Mouse (Mus musculus) CH12.LX (cell line): ENCODE data around the gene Fam160a1. TPM values are rescaled to one million over a fixed set of nuclear protein-coding genes. Genes with fewer than 3 reads are reported as not detected.

ENCODE experiments used
- DNase-seq: peaks from one replicate; pipeline ENCODE4 v3.0.0-alpha.2; 2013; ENCODE audit errors: extremely low read depth
- H3K27ac ChIP-seq: 2 replicates; pipeline ENCODE4 v1.5.1; 2012; ENCODE audit warnings: low read depth, mild to moderate bottlenecking, control low read depth, moderate library complexity; ENCODE audit not compliant: insufficient read depth
- H3K27me3 ChIP-seq: replicated peaks from 2 replicates; pipeline ENCODE3; 2012; ENCODE audit warnings: inconsistent platforms
- H3K36me3 ChIP-seq, 2 experiments: replicated peaks in 1 of 2; 2 replicates each; pipeline versions ENCODE3 to v1.6.1; 2012; ENCODE audit warnings: inconsistent platforms in 1 of 2, low read length in 1 of 2, mild to moderate bottlenecking in 1 of 2, mixed read lengths in 1 of 2, moderate library complexity in 1 of 2; ENCODE audit not compliant: control insufficient read depth in 1 of 2, insufficient read depth in 1 of 2
- H3K4me1 ChIP-seq, 2 experiments: 2 replicates each; pipeline ENCODE4 v1.6.1; 2012; ENCODE audit warnings: inconsistent platforms in 1 of 2, moderate library complexity in 1 of 2; ENCODE audit not compliant: insufficient read depth in 2 of 2, control insufficient read depth in 1 of 2
- H3K4me2 ChIP-seq: 2 replicates; pipeline ENCODE4 v1.6.1; 2012; ENCODE audit warnings: low read depth, mild to moderate bottlenecking, control low read depth; ENCODE audit not compliant: poor library complexity, insufficient read depth, severe bottlenecking
- H3K4me3 ChIP-seq, 3 experiments: fragments of 150-350 bp in 1 of 3; sonication (generic) in 1 of 3; replicated peaks in 1 of 3; 2 replicates each; pipeline versions ENCODE3 to v1.5.1; 2011 to 2012; ENCODE audit warnings: low read depth in 2 of 3, low read length in 2 of 3, mild to moderate bottlenecking in 2 of 3, moderate library complexity in 2 of 3, control low read depth in 1 of 3, improper control_type of control experiment in 1 of 3, inconsistent platforms in 1 of 3, mixed read lengths in 1 of 3; ENCODE audit not compliant: poor library complexity in 1 of 3
- H3K79me2 ChIP-seq: replicated peaks from 2 replicates; pipeline ENCODE4 v1.6.1; 2012; ENCODE audit warnings: mild to moderate bottlenecking, moderate library complexity; ENCODE audit not compliant: control insufficient read depth, poor library complexity, insufficient read depth, severe bottlenecking; ENCODE audit errors: extremely low read depth
- H3K9ac ChIP-seq: 2 replicates; pipeline ENCODE4 v1.6.1; 2012; ENCODE audit warnings: low read depth, mild to moderate bottlenecking, control low read depth, moderate library complexity; ENCODE audit not compliant: insufficient read depth
- H3K9me3 ChIP-seq: replicated peaks from 2 replicates; pipeline ENCODE3; 2012; ENCODE audit warnings: low read length, inconsistent platforms, mixed read lengths
- CTCF ChIP-seq, 2 experiments: IDR thresholded peaks in 1 of 2; conservative IDR thresholded peaks in 1 of 2; 2 replicates each; pipeline ENCODE4 v1.5.1; 2011 to 2012; ENCODE audit warnings: low read depth in 2 of 2, low read length in 2 of 2, improper control_type of control experiment in 1 of 2, inconsistent platforms in 1 of 2, mild to moderate bottlenecking in 1 of 2, moderate library complexity in 1 of 2
- EP300 ChIP-seq: IDR thresholded peaks from 2 replicates; pipeline ENCODE4 v1.6.1; 2011; ENCODE audit warnings: low read length, improper control_type of control experiment
- ETS1 ChIP-seq: conservative IDR thresholded peaks from 2 replicates; pipeline ENCODE4 v1.6.1; 2012; ENCODE audit warnings: low read depth, mild to moderate bottlenecking, inconsistent platforms, low read length, improper control_type of control experiment, moderate library complexity
- GABPA ChIP-seq: IDR thresholded peaks from 2 replicates; pipeline ENCODE4 v1.6.1; 2012; ENCODE audit warnings: low read depth, low read length, improper control_type of control experiment, inconsistent platforms; ENCODE audit not compliant: insufficient replicate concordance
- HCFC1 ChIP-seq: IDR thresholded peaks from 2 replicates; pipeline ENCODE4 v1.6.1; 2012; ENCODE audit warnings: low read depth, mild to moderate bottlenecking, inconsistent platforms, low read length, improper control_type of control experiment
- JUN ChIP-seq: IDR thresholded peaks from 2 replicates; pipeline ENCODE4 v1.6.1; 2011; ENCODE audit warnings: low read depth, mild to moderate bottlenecking, low read length, improper control_type of control experiment, moderate library complexity; ENCODE audit not compliant: insufficient read depth
- JUND ChIP-seq: conservative IDR thresholded peaks from 2 replicates; pipeline ENCODE4 v1.6.1; 2011; ENCODE audit warnings: low read depth, low read length, improper control_type of control experiment
- MAFK ChIP-seq: IDR thresholded peaks from 2 replicates; pipeline ENCODE4 v1.6.1; 2011; ENCODE audit warnings: low read length, improper control_type of control experiment; ENCODE audit not compliant: insufficient replicate concordance
- MAX ChIP-seq: IDR thresholded peaks from 2 replicates; pipeline ENCODE4 v1.6.1; 2011; ENCODE audit warnings: low read length, improper control_type of control experiment
- MAZ ChIP-seq: IDR thresholded peaks from 2 replicates; pipeline ENCODE4 v1.6.1; 2012; ENCODE audit warnings: low read depth, mild to moderate bottlenecking, inconsistent platforms, low read length, improper control_type of control experiment, moderate library complexity
- MXI1 ChIP-seq: IDR thresholded peaks from 2 replicates; pipeline ENCODE4 v1.6.1; 2011; ENCODE audit warnings: mild to moderate bottlenecking, low read depth, low read length, improper control_type of control experiment
- NELFE ChIP-seq: IDR thresholded peaks from 2 replicates; pipeline ENCODE4 v1.6.1; 2011; ENCODE audit warnings: low read depth, low read length, improper control_type of control experiment
- NRF1 ChIP-seq: IDR thresholded peaks from 2 replicates; pipeline ENCODE4 v1.6.1; 2014; ENCODE audit warnings: low read depth, mild to moderate bottlenecking, inconsistent platforms, low read length, improper control_type of control experiment, moderate library complexity
- PAX5 ChIP-seq: IDR thresholded peaks from 2 replicates; pipeline ENCODE4 v1.6.1; 2012; ENCODE audit warnings: low read length, inconsistent platforms, mixed read lengths
- POLR2AphosphoS2 ChIP-seq: IDR thresholded peaks from 2 replicates; pipeline ENCODE4 v1.6.1; 2011; ENCODE audit warnings: low read depth, low read length, improper control_type of control experiment
- SIN3A ChIP-seq: IDR thresholded peaks from 2 replicates; pipeline ENCODE4 v1.6.1; 2012; ENCODE audit warnings: low read length, improper control_type of control experiment, inconsistent platforms
- TBP ChIP-seq: conservative IDR thresholded peaks from 2 replicates; pipeline ENCODE4 v1.6.1; 2011; ENCODE audit warnings: low read depth, low read length, improper control_type of control experiment
- UBTF ChIP-seq: IDR thresholded peaks from 2 replicates; pipeline ENCODE4 v1.6.1; 2012; ENCODE audit warnings: low read depth, mild to moderate bottlenecking, inconsistent platforms, low read length, improper control_type of control experiment, moderate library complexity
- USF1 ChIP-seq: IDR thresholded peaks from 2 replicates; pipeline ENCODE4 v1.6.1; 2014; ENCODE audit warnings: low read depth, mild to moderate bottlenecking, inconsistent platforms, low read length, improper control_type of control experiment
- USF2 ChIP-seq: conservative IDR thresholded peaks from 2 replicates; pipeline ENCODE4 v1.6.1; 2011; ENCODE audit warnings: low read depth, low read length, improper control_type of control experiment
- ZC3H11A ChIP-seq: IDR thresholded peaks from 2 replicates; pipeline ENCODE4 v1.6.1; 2012; ENCODE audit warnings: low read depth, mild to moderate bottlenecking, inconsistent platforms, low read length, improper control_type of control experiment
- ZKSCAN1 ChIP-seq: IDR thresholded peaks from 2 replicates; pipeline ENCODE4 v1.6.1; 2012; ENCODE audit warnings: low read depth, inconsistent platforms, low read length, improper control_type of control experiment, borderline replicate concordance
- ZNF384 ChIP-seq: IDR thresholded peaks from 2 replicates; pipeline ENCODE4 v1.6.1; 2012; ENCODE audit warnings: low read depth, low read length, improper control_type of control experiment, inconsistent platforms
- dilution Hi-C: fragments of 300-500 bp; cut with MboI; formaldehyde crosslinking; loops from 2 replicates; pipeline ENCODE4 v1.14.3; 2020; ENCODE audit warnings: low sequenced_read_pairs; ENCODE audit not compliant: extremely low pct_unique_long_range_greater_than_20kb, extremely low pct_ligation_motif_present
- in situ Hi-C: fragments of 300-500 bp; cut with MboI; formaldehyde crosslinking; loops from 3 replicates; pipeline ENCODE4 v1.14.3; 2019; ENCODE audit warnings: low sequenced_read_pairs, low pct_ligation_motif_present, low pct_unique_long_range_greater_than_20kb, mixed read lengths
- polyA plus RNA-seq: library from polyadenylated mRNA; unstranded; fragments of >175 nt; gene quantifications from 2 replicates; pipeline ENCODE4 v1.2.1, GENCODE M21; 2012; ENCODE audit warnings: low read depth; ENCODE audit not compliant: insufficient read length
- total RNA-seq, 2 experiments: library from RNA; depleted of rRNA; stranded (reverse); fragments of 300-350 nt in 1 of 2; fragments of >200 nt in 1 of 2; gene quantifications; 2 replicates each; pipeline ENCODE4 v1.2.3; 2012 to 2014

The Fam160a1 gene
- total and polyA plus RNA-seq, 3 experiments: 0.17 to 0.41 (median 0.20) TPM

GRCm38 (mm10) chr3:85757944-85758343 lies 59.1 kb downstream of the Fam160a1 start:
- Histone ChIP-seq H3K4me1 (no peaks in the 10 kb centered on the region), H3K9ac (no peak overlapping the region), H3K4me2 (no peak overlapping the region), H3K27ac (no peak overlapping the region), H3K79me2 (no peaks in the 10 kb centered on the region), H3K4me3 (no peak overlapping the region), H3K9me3 (no peaks in the 10 kb centered on the region), H3K36me3 (no peaks in the 10 kb centered on the region), H3K27me3 (no peaks in the 10 kb centered on the region)
- dilution Hi-C loops (no loop called here), in situ Hi-C loops (no loop called here)
- no peak for DNase-seq
- TF ChIP-seq JUND (no peak), UBTF (no peak), POLR2AphosphoS2 (no peak), HCFC1 (no peak), GABPA (no peak), USF2 (no peak), ZNF384 (no peak), JUN (no peak), MAZ (no peak), NELFE (no peak), PAX5 (no peak), ZKSCAN1 (no peak), EP300 (no peak), MAX (no peak), MXI1 (no peak), SIN3A (no peak), CTCF (conservative IDR thresholded peaks at IDR 0.05 in 1 of 2, IDR thresholded peaks at IDR 0.05 in 1 of 2; ENCODE audit: low read depth in 2 of 2, low read length in 2 of 2) (no peak)

- TF ChIP-seq TBP: no peak
- no peak for TF ChIP-seq ETS1
- no peak for TF ChIP-seq MXI1
- TF ChIP-seq MAFK: no peak
- TF ChIP-seq GABPA: no peak
- TF ChIP-seq USF1: no peak
- no peak for TF ChIP-seq NELFE
- no peak for TF ChIP-seq NRF1
- TF ChIP-seq ZC3H11A: no peak
- Histone ChIP-seq H3K4me2 (no peak overlapping the region), H3K36me3 (no peaks in the 10 kb centered on the region), H3K27ac (no peak overlapping the region), H3K27me3 (no peaks in the 10 kb centered on the region), H3K4me3 (no peak overlapping the region), H3K9ac (no peak overlapping the region), H3K9me3 (no peaks in the 10 kb centered on the region), H3K79me2 (no peaks in the 10 kb centered on the region), H3K4me1 (no peaks in the 10 kb centered on the region)
- dilution Hi-C loops (no loop called here), in situ Hi-C loops (no loop called here)
- no peak for DNase-seq
These were observed 59.7 kb downstream of the Fam160a1 start for GRCm38 (mm10) chr3:85757435-85757834.
